In the genomic region with DNA sequence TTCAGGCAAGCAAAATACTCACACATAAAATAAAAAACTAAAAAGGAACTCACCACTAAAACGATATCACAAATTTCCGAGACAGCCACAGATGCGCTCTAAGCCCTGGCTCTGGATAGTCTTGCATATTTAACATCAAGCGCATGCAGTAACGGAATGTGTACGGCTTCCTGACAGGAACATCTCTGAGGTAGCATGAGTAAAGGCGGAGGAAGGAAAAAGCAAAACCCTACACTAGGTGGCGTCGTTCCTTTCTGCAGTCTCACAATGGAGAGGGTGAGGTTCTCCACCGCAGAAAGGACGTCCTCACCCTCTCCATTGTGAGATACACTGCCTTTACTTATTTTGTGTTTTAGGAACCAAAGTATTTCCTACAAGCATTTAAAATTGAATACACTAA, we compare ENCODE assay signal across 9 mouse cellular contexts. TPM values are rescaled to one million over a fixed set of nuclear protein-coding genes. Genes with fewer than 3 reads are reported as not detected.
DNase-seq lines count a peak whose midpoint lies in the region; ATAC-seq and TF ChIP-seq lines count a peak whose summit lies in the region.
"Had no signal": no experiment of that assay in that cellular context is flagged by ENCODE, and none has a peak within 500 bp of the region (broad histone marks: within the 10 kb centered on the region; RNA-seq: fewer than 3 reads in every experiment).

No protein-coding gene starts in this region.

- ATAC-seq in midbrain, postnatal 0 days (ENCODE audit: low FRiP score) = no peak
- ATAC-seq in midbrain, embryonic 15.5 days (replicated peaks) = no peak
- no peak for ATAC-seq in forebrain, embryonic 12.5 days (ENCODE audit: low FRiP score)
- no peak for ATAC-seq in forebrain, embryonic 13.5 days
- ATAC-seq: Patski had no signal

- H3K9me3 ChIP-seq in midbrain, postnatal 0 days (ENCODE audit: low read length) = no peaks in the 10 kb centered on the region
- no peaks in the 10 kb centered on the region for H3K9me3 ChIP-seq in midbrain, embryonic 15.5 days
- no peaks in the 10 kb centered on the region for H3K9me3 ChIP-seq in forebrain, embryonic 12.5 days
- no peaks in the 10 kb centered on the region for H3K9me3 ChIP-seq in forebrain, embryonic 13.5 days (replicated peaks)

- H3K27me3 ChIP-seq in midbrain, postnatal 0 days (ENCODE audit: insufficient read depth, low read length) = no peaks in the 10 kb centered on the region
- H3K27me3 ChIP-seq in midbrain, embryonic 15.5 days (replicated peaks) = no peaks in the 10 kb centered on the region
- H3K27me3 ChIP-seq in forebrain, embryonic 12.5 days = no peaks in the 10 kb centered on the region
- no peaks in the 10 kb centered on the region for H3K27me3 ChIP-seq in forebrain, embryonic 13.5 days
- H3K27me3 ChIP-seq: Patski had no signal

- no peak overlapping the region for H3K4me3 ChIP-seq in midbrain, postnatal 0 days (ENCODE audit: low read depth, low read length)
- no peak overlapping the region for H3K4me3 ChIP-seq in midbrain, embryonic 15.5 days
- no peak overlapping the region for H3K4me3 ChIP-seq in cortical plate, adult 2 months (ENCODE audit: insufficient read depth, low read length)
- no peak overlapping the region for H3K4me3 ChIP-seq in forebrain, embryonic 12.5 days (replicated peaks)
- no peak overlapping the region for H3K4me3 ChIP-seq in forebrain, embryonic 13.5 days

- peak; percentile 55 for TF ChIP-seq CTCF in midbrain, postnatal 0 days (IDR thresholded peaks at IDR 0.05)
- peak; percentile 33; the same call in 1 of the 2 replicates for TF ChIP-seq CTCF in cortical plate, adult 2 months (IDR thresholded peaks at IDR 0.05; ENCODE audit: extremely low read depth, insufficient read depth, low read length)

- H3K27ac ChIP-seq in midbrain, postnatal 0 days (ENCODE audit: low read depth, low read length) = no peak overlapping the region
- H3K27ac ChIP-seq in midbrain, embryonic 15.5 days = no peak overlapping the region
- no peak overlapping the region for H3K27ac ChIP-seq in cortical plate, adult 2 months (ENCODE audit: insufficient read depth, low read length)
- no peak overlapping the region for H3K27ac ChIP-seq in forebrain, embryonic 12.5 days
- H3K27ac ChIP-seq in forebrain, embryonic 13.5 days = no peak overlapping the region

- no peak for TF ChIP-seq POLR2A in cortical plate, adult 2 months (IDR thresholded peaks at IDR 0.05; ENCODE audit: extremely low read depth, insufficient read depth, low read length)

- peak; percentile 61 for DNase-seq in embryo, embryonic 10 days (ENCODE audit: low spot score)
- DNase-seq in embryo, embryonic 9.5 days (ENCODE audit: extremely low spot score) = no peak
- DNase-seq in midbrain, postnatal 0 days (ENCODE audit: low spot score) = peak; percentile 12
- peak; percentile 45 for DNase-seq in naive thymus-derived CD4-positive, alpha-beta T cell, adult 2 months (ENCODE audit: low read depth)

- H3K4me1 ChIP-seq in midbrain, postnatal 0 days (ENCODE audit: insufficient read depth, low read length) = no peaks in the 10 kb centered on the region
- no peaks in the 10 kb centered on the region for H3K4me1 ChIP-seq in midbrain, embryonic 15.5 days
- H3K4me1 ChIP-seq in cortical plate, adult 2 months (ENCODE audit: control insufficient read depth, insufficient read depth, low read length) = no peaks in the 10 kb centered on the region
- H3K4me1 ChIP-seq in forebrain, embryonic 12.5 days = no peaks in the 10 kb centered on the region
- no peaks in the 10 kb centered on the region for H3K4me1 ChIP-seq in forebrain, embryonic 13.5 days

- H3K4me2 ChIP-seq in midbrain, postnatal 0 days (ENCODE audit: low read depth, low read length, poor library complexity, severe bottlenecking) = no peak overlapping the region
- H3K4me2 ChIP-seq in midbrain, embryonic 15.5 days = no peak overlapping the region
- no peak overlapping the region for H3K4me2 ChIP-seq in forebrain, embryonic 12.5 days
- H3K4me2 ChIP-seq in forebrain, embryonic 13.5 days = no peak overlapping the region

- no peak overlapping the region for H3K9ac ChIP-seq in midbrain, postnatal 0 days (replicated peaks; ENCODE audit: low read length, poor library complexity, severe bottlenecking)
- no peak overlapping the region for H3K9ac ChIP-seq in midbrain, embryonic 15.5 days
- no peak overlapping the region for H3K9ac ChIP-seq in forebrain, embryonic 12.5 days
- no peak overlapping the region for H3K9ac ChIP-seq in forebrain, embryonic 13.5 days

- H3K36me3 ChIP-seq in midbrain, postnatal 0 days (ENCODE audit: insufficient read depth, low read length) = peaks cover 13% of the 10 kb centered on the region; the same call in 1 of the 2 replicates
- H3K36me3 ChIP-seq in midbrain, embryonic 15.5 days (replicated peaks) = no peaks in the 10 kb centered on the region; the same call in 1 of the 2 replicates
- peaks cover 16% of the 10 kb centered on the region for H3K36me3 ChIP-seq in forebrain, embryonic 12.5 days (replicated peaks)
- H3K36me3 ChIP-seq in forebrain, embryonic 13.5 days (ENCODE audit: poor library complexity, severe bottlenecking) = peaks cover 15% of the 10 kb centered on the region

- WGBS in midbrain, postnatal 0 days = 69% methylated on average over 11 of the region's 11 CpGs
- WGBS in midbrain, embryonic 15.5 days = 68% methylated on average over 11 of the region's 11 CpGs
- 65% methylated on average over 11 of the region's 11 CpGs for WGBS in forebrain, embryonic 12.5 days
- WGBS in forebrain, embryonic 13.5 days = 69% methylated on average over 11 of the region's 11 CpGs

RNA-seq across cellular contexts. Expression of a gene that starts 8.4 kb away (rescaled TPM):
- total RNA-seq in midbrain, postnatal 0 days (2014; rRNA removed) = 5.0 and 7.7 TPM in 2 replicates
- 2.8 and 3.8 TPM in 2 replicates for polyA plus RNA-seq in midbrain, postnatal 0 days (2015; fragmentation: Nextera tagmentation; extraction: Ambion mirVana)
- 6.1 and 7.3 TPM in 2 replicates for polyA plus RNA-seq in midbrain, embryonic 15.5 days (2015; fragmentation: Nextera tagmentation; extraction: Ambion mirVana)
- polyA plus RNA-seq in cortical plate, adult 2 months (2012; rRNA removed) = 7.2 and 8.0 TPM in 2 replicates
- polyA plus RNA-seq in forebrain, embryonic 12.5 days (2016; fragmentation: Nextera tagmentation; extraction: Ambion mirVana) = 19.4 and 20.0 TPM in 2 replicates
- 12.7 and 13.1 TPM in 2 replicates for polyA plus RNA-seq in forebrain, embryonic 13.5 days (2015; fragmentation: Nextera tagmentation; extraction: Ambion mirVana)

RNA-seq across cellular contexts. Expression of a gene that starts 53.4 kb away (rescaled TPM):
- 90.5 TPM in 2 replicates for total RNA-seq in midbrain, postnatal 0 days (2014; rRNA removed)
- polyA plus RNA-seq in midbrain, postnatal 0 days (2015; fragmentation: Nextera tagmentation; extraction: Ambion mirVana) = 155 and 157 TPM in 2 replicates
- polyA plus RNA-seq in midbrain, embryonic 15.5 days (2015; fragmentation: Nextera tagmentation; extraction: Ambion mirVana) = 121 and 122 TPM in 2 replicates
- polyA plus RNA-seq in cortical plate, adult 2 months (2012; rRNA removed) = 141 and 144 TPM in 2 replicates
- polyA plus RNA-seq in forebrain, embryonic 12.5 days (2016; fragmentation: Nextera tagmentation; extraction: Ambion mirVana) = 91.1 and 93.1 TPM in 2 replicates
- 71.5 and 81.6 TPM in 2 replicates for polyA plus RNA-seq in forebrain, embryonic 13.5 days (2015; fragmentation: Nextera tagmentation; extraction: Ambion mirVana)
